Mouse (Mus musculus) megakaryocyte-erythroid progenitor cell, adult 5 weeks (primary cell): Measurements from ENCODE around the gene Ahsa2. TPM values are rescaled to one million over a fixed set of nuclear protein-coding genes. Genes with fewer than 3 reads are reported as not detected.

Experiments used
- polyA plus RNA-seq: library from polyadenylated mRNA; stranded (reverse); fragments of >175 nt; gene quantifications from 2 replicates; pipeline ENCODE4 v1.2.3, GENCODE M21; 2012

Ahsa2 gene
- polyA plus RNA-seq = 30.7 and 33.0 TPM in 2 replicates

DNA sequence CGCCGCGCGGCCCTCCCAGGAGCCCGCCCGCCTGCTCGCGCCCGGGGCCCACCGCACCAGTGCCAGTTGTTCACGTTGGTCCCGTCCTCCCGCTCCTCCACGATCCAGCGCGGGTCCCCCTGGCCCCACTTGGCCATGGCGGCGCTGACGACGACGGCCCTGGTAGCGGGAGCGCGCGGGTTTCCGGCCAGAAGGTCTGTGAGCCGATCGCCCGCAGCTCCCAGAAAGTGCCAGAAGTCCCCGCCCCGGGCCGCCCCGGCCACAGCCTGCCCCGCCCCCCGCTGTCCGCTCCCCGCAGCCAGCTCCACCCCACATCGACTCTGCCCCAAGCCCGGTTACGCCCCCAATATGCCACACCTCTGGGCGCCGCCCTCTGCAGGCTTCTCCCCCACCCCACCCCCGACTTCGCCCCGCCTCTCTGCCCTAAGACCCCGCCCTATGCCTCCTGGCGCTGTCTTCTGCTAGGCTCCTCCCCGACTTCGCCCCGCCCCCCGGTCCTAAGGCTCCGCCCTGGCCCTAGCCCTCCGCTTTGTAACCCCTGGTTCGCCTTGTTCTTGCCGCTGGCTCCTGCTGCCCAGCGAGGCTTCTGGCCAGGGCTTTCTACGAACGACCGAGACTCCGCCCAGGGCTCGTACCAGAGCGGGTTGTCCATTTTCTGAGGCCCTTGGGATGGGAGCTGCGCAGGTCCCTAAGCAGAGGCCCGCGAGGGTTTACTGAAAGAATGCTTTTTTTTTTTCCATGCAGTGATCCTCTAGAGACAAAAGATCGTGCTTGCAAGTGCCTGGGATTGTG, at the start of gene Ahsa2:
TSS of gene Ahsa2 (minus strand) at position 313 of the 792 bp plus-strand sequence.

DNA sequence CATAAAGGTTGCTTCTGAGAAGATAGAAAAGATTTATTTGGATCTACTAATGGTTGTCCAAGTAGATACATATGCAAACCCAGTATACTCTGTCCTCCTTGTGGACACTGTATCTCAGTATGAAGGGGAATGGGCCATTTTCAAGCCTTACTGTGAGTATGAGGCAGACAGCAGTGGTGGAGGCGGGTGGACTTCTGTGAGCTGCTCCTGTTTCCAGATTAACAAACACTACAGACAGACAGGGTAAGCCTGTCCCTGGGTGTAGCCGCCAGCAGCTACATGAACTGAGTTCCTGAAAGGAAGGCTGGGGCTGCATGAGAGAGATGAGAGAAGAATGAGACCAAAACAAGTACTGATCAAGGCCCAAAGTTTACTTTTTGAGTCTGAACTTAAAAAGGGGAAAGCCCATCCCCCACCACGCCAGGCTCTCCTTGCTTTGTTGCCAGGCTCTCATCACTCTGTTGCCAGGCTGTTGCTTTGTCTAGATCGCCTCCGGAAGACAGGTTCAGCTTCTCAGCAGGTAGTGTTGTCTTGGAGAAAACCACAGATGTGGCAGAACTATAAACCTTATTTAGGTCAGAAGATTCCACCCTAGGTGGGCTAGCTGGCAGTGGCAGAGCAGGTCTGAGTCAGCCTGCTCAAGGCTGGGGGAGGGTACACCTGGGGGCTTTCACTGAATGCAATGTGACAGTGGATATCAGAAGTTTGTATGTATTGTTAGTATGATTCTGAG, 22.8 kb upstream of the Ahsa2 start, which contains the start of gene 1700093K21Rik:
TSS of gene 1700093K21Rik (minus strand) at position 683 of the 733 bp plus-strand sequence.

Other genes with a start within 250 kb of the Ahsa2 start
- gene Xpo1, start 242.0 kb downstream of the Ahsa2 start, polyA plus RNA-seq = 14.2 and 17.3 TPM in 2 replicates
- 1.8 and 2.4 TPM in 2 replicates for gene Usp34, start 191.1 kb downstream of the Ahsa2 start, polyA plus RNA-seq
- not detected in 2 replicates for gene 1700093K21Rik, start 23.1 kb upstream of the Ahsa2 start, polyA plus RNA-seq
- 4.0 and 5.9 TPM in 2 replicates for gene 0610010F05Rik, start 135.6 kb upstream of the Ahsa2 start, polyA plus RNA-seq
- gene Pus10, start 167.6 kb upstream of the Ahsa2 start, polyA plus RNA-seq = 3.6 and 5.3 TPM in 2 replicates
- 16.8 and 20.0 TPM in 2 replicates for gene Pex13, start 167.9 kb upstream of the Ahsa2 start, polyA plus RNA-seq